Mouse (Mus musculus): Measurements from ENCODE around the gene Fblim1. TPM values are rescaled to one million over a fixed set of nuclear protein-coding genes. Genes with fewer than 3 reads are reported as not detected.

The Fblim1 gene
- polyA plus RNA-seq, 1 experiment from 2014 or later, result 34.9 TPM

DNA sequence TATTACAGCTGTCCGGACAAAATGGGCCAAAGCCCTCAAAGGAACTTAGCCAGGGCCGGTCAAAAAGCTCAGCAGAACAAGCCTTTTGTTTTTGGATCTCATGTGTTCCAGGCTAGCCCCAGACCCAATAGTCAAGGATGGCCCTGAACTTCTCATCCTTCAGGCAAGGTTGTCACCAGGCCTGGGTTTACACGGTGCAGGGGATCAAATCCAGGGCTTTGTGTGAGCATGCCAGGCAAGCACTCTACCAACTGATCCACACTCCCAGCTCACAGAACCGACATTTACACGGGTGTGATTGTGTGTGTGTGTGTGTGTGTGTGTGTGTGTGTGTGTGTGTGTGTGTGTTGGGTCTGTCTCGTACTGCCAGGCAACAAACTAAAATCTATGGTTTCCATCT, 10.9 kb upstream of the Fblim1 start:
- DNase-seq (ENCODE audit: low spot score) (no peak), ATAC-seq (ENCODE audit: insufficient read depth, low FRiP score, low TSS enrichment) (no peak)
- Histone ChIP-seq H3K36me3 (ENCODE audit: control insufficient read depth, insufficient read depth, low read length) (no peaks in the 10 kb centered on the region), H3K9ac (ENCODE audit: low read length) (no peak overlapping the region), H3K4me2 (ENCODE audit: low read depth) (no peak overlapping the region), H3K27ac (ENCODE audit: low read depth, low read length) (no peak overlapping the region), H3K4me1 (ENCODE audit: control insufficient read depth, insufficient read depth, low read length) (peaks cover 5% of the 10 kb centered on the region; the same call in 1 of the 2 replicates), H3K9me3 (ENCODE audit: control insufficient read depth, low read length) (no peaks in the 10 kb centered on the region), H3K4me3 (ENCODE audit: low read depth, low read length) (no peak overlapping the region), H3K27me3 (ENCODE audit: control insufficient read depth, insufficient read depth, low read length) (no peaks in the 10 kb centered on the region)
- 75% methylated on average over 5 of the region's 6 CpGs for WGBS

DNA sequence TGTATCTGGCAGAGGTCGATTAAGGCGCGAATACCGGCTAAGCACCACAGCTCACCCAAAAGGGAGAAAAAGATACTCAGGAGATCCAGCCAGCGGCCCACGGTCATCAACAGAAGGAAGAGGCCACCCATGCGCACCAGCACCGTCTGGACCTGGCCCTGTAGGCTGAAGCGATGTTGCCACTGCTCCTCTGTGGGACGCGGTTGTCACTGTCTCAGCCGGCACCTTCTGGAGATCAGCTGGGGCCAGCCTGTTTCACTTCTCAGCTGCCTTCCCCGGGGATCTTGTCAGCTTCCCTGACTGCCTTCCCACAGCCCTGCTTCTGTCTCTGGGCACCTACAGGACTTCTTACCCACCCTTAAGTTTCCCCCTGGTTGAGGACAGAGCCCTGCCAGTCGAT, 9.1 kb upstream of the Fblim1 start:
- Histone ChIP-seq H3K9me3 (ENCODE audit: control insufficient read depth, low read length) (no peaks in the 10 kb centered on the region), H3K4me1 (ENCODE audit: control insufficient read depth, insufficient read depth, low read length) (peaks cover 5% of the 10 kb centered on the region; the same call in 1 of the 2 replicates), H3K9ac (ENCODE audit: low read length) (no peak overlapping the region), H3K36me3 (ENCODE audit: control insufficient read depth, insufficient read depth, low read length) (no peaks in the 10 kb centered on the region), H3K27ac (ENCODE audit: low read depth, low read length) (no peak overlapping the region), H3K27me3 (ENCODE audit: control insufficient read depth, insufficient read depth, low read length) (no peaks in the 10 kb centered on the region), H3K4me2 (ENCODE audit: low read depth) (no peak overlapping the region), H3K4me3 (ENCODE audit: low read depth, low read length) (no peak overlapping the region)
- DNase-seq (ENCODE audit: low spot score) (no peak), ATAC-seq (ENCODE audit: insufficient read depth, low FRiP score, low TSS enrichment) (no peak)
- 84% methylated on average over 14 of the region's 14 CpGs for WGBS

DNA sequence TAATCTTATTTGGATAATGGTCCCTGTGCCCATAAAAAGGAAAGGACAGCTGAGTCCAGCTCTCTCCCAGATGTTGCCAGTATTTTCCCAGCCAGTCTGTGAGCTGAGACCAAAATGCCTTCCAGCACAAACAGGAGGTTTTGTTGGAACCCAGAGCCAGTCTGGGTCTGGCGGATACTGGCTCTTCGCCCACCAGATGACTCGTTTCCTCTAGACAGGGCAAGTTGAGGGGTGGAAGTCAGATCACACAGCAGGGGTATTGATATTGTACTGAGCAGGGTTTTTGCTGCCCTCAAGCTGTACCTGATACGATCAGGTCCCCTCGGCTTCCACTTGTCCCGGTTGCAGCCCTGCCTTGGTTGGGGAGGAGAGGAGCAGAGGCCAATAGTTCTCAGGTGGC, 3.6 kb upstream of the Fblim1 start:
- ATAC-seq (ENCODE audit: insufficient read depth, low FRiP score, low TSS enrichment) (no peak), DNase-seq (ENCODE audit: low spot score) (no peak)

DNA sequence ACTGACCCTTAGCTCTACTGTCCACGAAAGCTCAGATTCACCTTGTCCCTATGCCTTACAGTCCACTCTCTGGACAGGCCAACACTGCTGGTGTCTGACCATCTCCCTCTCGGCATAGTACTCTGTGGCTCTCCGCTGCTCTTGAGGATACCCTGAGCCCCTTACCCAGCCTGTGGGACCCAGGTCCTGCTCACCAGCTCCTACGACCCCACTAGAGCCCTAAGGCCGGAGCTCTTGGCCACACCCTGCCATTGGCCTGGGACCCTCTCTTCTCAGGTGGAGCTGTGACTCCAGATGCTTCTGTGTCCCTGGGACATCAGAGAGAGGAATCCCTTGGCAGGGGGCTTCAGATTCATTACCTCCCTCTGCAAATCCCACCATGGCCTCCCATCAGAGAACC, 475 bp downstream of the Fblim1 start:
- Histone ChIP-seq H3K9me3 (ENCODE audit: control insufficient read depth, low read length) (no peaks in the 10 kb centered on the region), H3K4me3 (ENCODE audit: low read depth, low read length) (no peak overlapping the region), H3K27ac (ENCODE audit: low read depth, low read length) (no peak overlapping the region), H3K36me3 (ENCODE audit: control insufficient read depth, insufficient read depth, low read length) (no peaks in the 10 kb centered on the region), H3K4me2 (ENCODE audit: low read depth) (no peak overlapping the region), H3K9ac (ENCODE audit: low read length) (no peak overlapping the region), H3K27me3 (ENCODE audit: control insufficient read depth, insufficient read depth, low read length) (no peaks in the 10 kb centered on the region), H3K4me1 (ENCODE audit: control insufficient read depth, insufficient read depth, low read length) (no peaks in the 10 kb centered on the region)
- DNase-seq (ENCODE audit: low spot score) (no peak), ATAC-seq (ENCODE audit: insufficient read depth, low FRiP score, low TSS enrichment) (no peak)
- WGBS, result 90% methylated on average over 5 of the region's 5 CpGs

More for the DNA sequence above, 3.6 kb upstream of the Fblim1 start:
- Histone ChIP-seq H3K27ac (ENCODE audit: low read depth, low read length) (no peak overlapping the region), H3K4me3 (ENCODE audit: low read depth, low read length) (no peak overlapping the region), H3K9ac (ENCODE audit: low read length) (no peak overlapping the region), H3K4me2 (ENCODE audit: low read depth) (no peak overlapping the region), H3K4me1 (ENCODE audit: control insufficient read depth, insufficient read depth, low read length) (no peaks in the 10 kb centered on the region), H3K27me3 (ENCODE audit: control insufficient read depth, insufficient read depth, low read length) (no peaks in the 10 kb centered on the region), H3K36me3 (ENCODE audit: control insufficient read depth, insufficient read depth, low read length) (no peaks in the 10 kb centered on the region), H3K9me3 (ENCODE audit: control insufficient read depth, low read length) (no peaks in the 10 kb centered on the region)
- WGBS, result 87% methylated on average over 6 of the region's 6 CpGs

DNA sequence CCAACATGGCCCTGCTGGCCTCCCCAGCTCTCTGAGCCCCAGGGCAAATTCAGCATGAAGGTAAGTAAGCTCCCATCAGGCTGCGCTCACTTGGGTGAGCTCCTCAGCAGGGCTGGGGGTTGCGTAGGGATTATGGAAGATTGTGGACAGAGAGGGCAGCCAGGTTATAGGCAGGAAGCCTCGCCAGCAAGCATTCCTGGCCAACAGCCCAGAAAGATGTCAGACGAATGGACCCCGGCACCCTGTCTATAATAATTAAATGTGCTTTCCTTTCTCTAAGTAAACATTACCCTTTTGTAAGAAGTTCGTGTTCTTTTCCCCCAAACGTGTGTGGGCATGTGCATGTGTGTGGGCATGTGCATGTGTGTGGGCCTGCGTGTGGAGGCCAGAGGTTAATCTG, 1.4 kb downstream of the Fblim1 start:
- Histone ChIP-seq H3K27ac (ENCODE audit: low read depth, low read length) (no peak overlapping the region), H3K4me2 (ENCODE audit: low read depth) (no peak overlapping the region), H3K4me1 (ENCODE audit: control insufficient read depth, insufficient read depth, low read length) (peaks cover 3% of the 10 kb centered on the region; the same call in 1 of the 2 replicates), H3K4me3 (ENCODE audit: low read depth, low read length) (no peak overlapping the region), H3K36me3 (ENCODE audit: control insufficient read depth, insufficient read depth, low read length) (no peaks in the 10 kb centered on the region), H3K9me3 (ENCODE audit: control insufficient read depth, low read length) (no peaks in the 10 kb centered on the region), H3K27me3 (ENCODE audit: control insufficient read depth, insufficient read depth, low read length) (peaks cover 6% of the 10 kb centered on the region), H3K9ac (ENCODE audit: low read length) (no peak overlapping the region)
- 77% methylated on average over 8 of the region's 8 CpGs for WGBS
- DNase-seq (ENCODE audit: low spot score) (no peak), ATAC-seq (ENCODE audit: insufficient read depth, low FRiP score, low TSS enrichment) (no peak)

DNA sequence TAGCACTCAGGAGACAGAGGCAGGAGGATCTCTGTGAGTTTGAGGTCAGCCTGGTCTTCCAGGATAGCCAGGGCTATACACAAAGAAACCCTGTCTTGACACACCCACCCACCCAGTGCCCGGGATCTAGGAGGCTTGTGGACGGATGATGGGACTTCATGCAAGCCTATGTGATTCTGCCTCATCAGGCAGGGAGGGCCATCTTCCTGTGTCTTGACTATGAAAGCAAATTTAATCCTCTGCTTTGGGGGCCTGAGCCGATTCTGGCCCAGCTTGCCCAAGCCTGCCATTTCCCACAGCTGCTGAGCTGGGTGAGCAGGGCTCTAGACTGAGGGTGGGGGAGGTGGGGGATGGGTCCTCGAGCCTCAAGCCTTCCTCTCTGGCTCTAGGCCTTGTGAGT, 2.0 kb downstream of the Fblim1 start:
- H3K4me1 ChIP-seq (ENCODE audit: control insufficient read depth, insufficient read depth, low read length), result peaks cover 9% of the 10 kb centered on the region
- 81% methylated on average over 4 of the region's 4 CpGs for WGBS
- no peak overlapping the region for H3K27ac ChIP-seq (ENCODE audit: low read depth, low read length)
- ATAC-seq (ENCODE audit: insufficient read depth, low FRiP score, low TSS enrichment) (no peak), DNase-seq (ENCODE audit: low spot score) (no peak)
- H3K9me3 ChIP-seq (ENCODE audit: control insufficient read depth, low read length), result no peaks in the 10 kb centered on the region
- H3K36me3 ChIP-seq (ENCODE audit: control insufficient read depth, insufficient read depth, low read length), result no peaks in the 10 kb centered on the region
- no peak overlapping the region for H3K4me3 ChIP-seq (ENCODE audit: low read depth, low read length)
- H3K4me2 ChIP-seq (ENCODE audit: low read depth), result no peak overlapping the region
- peaks cover 6% of the 10 kb centered on the region for H3K27me3 ChIP-seq (ENCODE audit: control insufficient read depth, insufficient read depth, low read length)
- no peak overlapping the region for H3K9ac ChIP-seq (ENCODE audit: low read length)

DNA sequence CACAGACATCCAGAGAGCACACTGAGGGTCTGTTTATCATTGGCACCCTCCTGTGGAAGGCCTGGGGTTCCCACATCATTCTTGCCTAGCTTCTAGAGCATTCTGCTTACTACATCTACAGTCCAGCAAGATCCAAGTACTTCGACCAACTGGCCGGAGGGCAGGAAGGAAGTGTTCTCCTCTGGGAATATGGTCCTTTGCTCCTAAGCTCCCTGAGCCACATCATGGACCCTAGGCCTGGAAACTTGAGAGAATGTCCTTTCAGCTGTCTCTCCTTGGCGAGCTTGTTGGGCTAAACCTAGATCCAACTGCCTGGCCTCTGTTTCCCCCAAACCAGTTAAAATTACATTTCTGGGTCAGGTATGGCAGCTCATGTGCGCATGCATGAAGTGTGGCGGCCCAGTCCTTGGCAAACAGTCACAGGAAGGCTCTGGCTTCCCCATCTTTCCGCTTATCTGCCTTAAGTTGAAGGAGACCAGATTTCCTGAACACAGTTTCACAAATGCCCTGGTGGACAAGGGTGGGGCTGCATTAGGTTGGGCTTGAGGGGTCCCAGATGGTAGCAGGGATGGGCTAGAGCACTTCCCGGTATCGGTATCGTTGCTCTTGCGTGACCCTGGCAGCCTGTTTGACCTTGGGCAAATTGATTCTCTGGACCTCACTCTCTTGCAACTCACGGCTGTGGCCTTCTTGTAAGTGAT, 3.2 kb downstream of the Fblim1 start:
- DNase-seq (ENCODE audit: low spot score) (no peak), ATAC-seq (ENCODE audit: insufficient read depth, low FRiP score, low TSS enrichment) (no peak)
- no peak overlapping the region for H3K4me2 ChIP-seq (ENCODE audit: low read depth)
- 82% methylated on average over 11 of the region's 11 CpGs for WGBS
- no peaks in the 10 kb centered on the region for H3K36me3 ChIP-seq (ENCODE audit: control insufficient read depth, insufficient read depth, low read length)
- H3K27me3 ChIP-seq (ENCODE audit: control insufficient read depth, insufficient read depth, low read length), result peaks cover 6% of the 10 kb centered on the region
- no peaks in the 10 kb centered on the region for H3K9me3 ChIP-seq (ENCODE audit: control insufficient read depth, low read length)
- no peak overlapping the region for H3K27ac ChIP-seq (ENCODE audit: low read depth, low read length)
- no peak overlapping the region for H3K4me3 ChIP-seq (ENCODE audit: low read depth, low read length)
- no peak overlapping the region for H3K9ac ChIP-seq (ENCODE audit: low read length)
- H3K4me1 ChIP-seq (ENCODE audit: control insufficient read depth, insufficient read depth, low read length), result peaks cover 9% of the 10 kb centered on the region

DNA sequence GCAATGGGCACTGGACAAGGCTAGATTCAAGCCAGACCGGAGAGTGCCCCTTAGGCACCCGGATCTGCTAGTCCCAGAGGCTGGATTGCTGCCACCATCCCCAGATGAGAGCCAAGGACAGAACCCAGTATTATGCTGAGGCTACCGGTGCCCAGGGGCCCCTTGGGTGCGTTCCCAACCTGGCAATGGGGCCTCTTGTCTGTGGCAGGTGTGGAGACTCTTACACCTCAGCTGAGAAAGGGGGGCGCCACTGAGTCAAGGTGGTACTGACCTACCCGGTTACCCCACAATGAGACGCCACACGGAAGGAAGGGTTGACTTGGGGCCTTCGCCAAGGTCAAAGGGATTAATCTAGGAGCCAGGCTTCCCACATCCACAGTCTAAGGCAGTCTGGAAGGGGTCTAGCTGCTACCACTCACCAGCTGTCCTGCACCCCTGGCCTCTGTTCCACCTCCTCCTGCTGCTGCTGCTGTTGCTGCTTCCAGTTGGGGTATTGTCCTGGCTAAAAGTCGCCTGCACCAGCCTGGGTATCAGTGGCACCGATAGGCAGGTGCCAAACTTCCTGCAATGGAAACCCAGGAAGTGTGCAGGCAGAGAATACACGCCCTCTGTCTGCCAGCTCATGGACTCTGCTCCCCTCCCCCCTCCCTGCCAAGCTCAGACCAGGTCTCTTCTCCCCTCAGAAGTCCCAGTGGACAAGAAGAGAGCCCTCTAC, 4.6 kb downstream of the Fblim1 start:
- ATAC-seq (ENCODE audit: insufficient read depth, low FRiP score, low TSS enrichment), result no peak
- 76% methylated on average over 12 of the region's 12 CpGs for WGBS
- Histone ChIP-seq H3K36me3 (ENCODE audit: control insufficient read depth, insufficient read depth, low read length) (no peaks in the 10 kb centered on the region), H3K27ac (ENCODE audit: low read depth, low read length) (no peak overlapping the region), H3K27me3 (ENCODE audit: control insufficient read depth, insufficient read depth, low read length) (peaks cover 6% of the 10 kb centered on the region), H3K4me2 (ENCODE audit: low read depth) (no peak overlapping the region), H3K9me3 (ENCODE audit: control insufficient read depth, low read length) (no peaks in the 10 kb centered on the region), H3K4me3 (ENCODE audit: low read depth, low read length) (no peak overlapping the region), H3K9ac (ENCODE audit: low read length) (no peak overlapping the region), H3K4me1 (ENCODE audit: control insufficient read depth, insufficient read depth, low read length) (peaks cover 9% of the 10 kb centered on the region)
- no peak for DNase-seq (ENCODE audit: low spot score)

DNA sequence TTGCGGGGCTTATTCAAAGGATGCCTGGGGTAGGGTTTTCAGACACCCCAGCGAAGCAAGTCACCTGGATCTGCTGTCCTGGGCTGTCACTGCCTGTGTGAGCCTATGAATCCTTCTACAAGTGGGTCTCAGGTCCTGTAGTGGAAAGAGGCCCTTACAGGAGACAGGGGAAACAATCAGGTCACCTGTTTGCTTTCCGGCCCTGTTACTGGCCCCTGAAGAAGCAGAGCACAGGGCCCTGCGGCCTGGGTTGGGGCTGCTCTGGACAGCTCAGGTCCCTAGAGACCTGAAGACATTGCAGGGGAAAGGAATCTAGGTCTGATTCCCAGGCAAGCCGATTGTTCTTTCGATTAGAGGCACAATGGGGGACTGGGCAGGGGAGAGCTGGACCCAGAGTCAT, 5.5 kb downstream of the Fblim1 start:
- H3K27me3 ChIP-seq (ENCODE audit: control insufficient read depth, insufficient read depth, low read length), result peaks cover 6% of the 10 kb centered on the region
- no peak overlapping the region for H3K27ac ChIP-seq (ENCODE audit: low read depth, low read length)
- WGBS, result 27% methylated on average over 6 of the region's 6 CpGs
- ATAC-seq (ENCODE audit: insufficient read depth, low FRiP score, low TSS enrichment), result no peak
- H3K4me2 ChIP-seq (ENCODE audit: low read depth), result no peak overlapping the region
- H3K9me3 ChIP-seq (ENCODE audit: control insufficient read depth, low read length), result no peaks in the 10 kb centered on the region
- no peak overlapping the region for H3K4me3 ChIP-seq (ENCODE audit: low read depth, low read length)
- no peak for DNase-seq (ENCODE audit: low spot score)
- no peaks in the 10 kb centered on the region for H3K36me3 ChIP-seq (ENCODE audit: control insufficient read depth, insufficient read depth, low read length)
- no peak overlapping the region for H3K9ac ChIP-seq (ENCODE audit: low read length)
- peaks cover 9% of the 10 kb centered on the region for H3K4me1 ChIP-seq (ENCODE audit: control insufficient read depth, insufficient read depth, low read length)

Measured in neural tube, embryonic 11.5 days (tissue).